Mouse (Mus musculus): ENCODE measurements around the gene Olfr689. TPM values are rescaled to one million over a fixed set of nuclear protein-coding genes. Genes with fewer than 3 reads are reported as not detected.

Olfr689 gene
- polyA plus RNA-seq, 1 experiment from 2014 or later = not detected

DNA sequence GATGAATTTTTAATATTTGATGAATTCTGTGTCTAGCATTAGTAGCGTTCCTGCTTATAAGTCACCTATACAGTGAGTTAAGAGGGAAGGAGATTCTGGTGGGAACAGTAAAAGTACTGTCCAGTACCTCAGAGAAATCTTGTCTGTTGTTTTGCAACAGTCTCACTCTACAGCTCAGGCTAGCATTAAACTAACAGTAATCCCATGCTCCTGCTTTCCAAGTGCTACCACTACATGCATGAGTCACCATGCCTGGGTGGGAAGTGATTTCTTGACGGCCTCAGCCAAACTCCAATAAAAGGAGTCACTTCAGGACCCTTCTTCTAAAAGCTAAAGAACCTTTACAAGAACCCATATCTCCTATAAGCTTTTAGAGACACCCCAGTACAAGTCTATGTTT is 50.7 kb downstream of the Olfr689 start:
- no peak overlapping the region for H3K27ac ChIP-seq (ENCODE audit: low read length)
- H3K36me3 ChIP-seq (ENCODE audit: control insufficient read depth, insufficient read depth, low read length) = no peaks in the 10 kb centered on the region
- WGBS = 89% methylated on average over 2 of the region's 2 CpGs
- H3K4me3 ChIP-seq (replicated peaks; ENCODE audit: low read length) = no peak overlapping the region
- no peaks in the 10 kb centered on the region for H3K9me3 ChIP-seq (replicated peaks; ENCODE audit: control insufficient read depth, low read length)
- no peaks in the 10 kb centered on the region for H3K27me3 ChIP-seq (ENCODE audit: control insufficient read depth, insufficient read depth, low read length)
- ATAC-seq (ENCODE audit: insufficient read depth, low FRiP score) = no peak
- no peaks in the 10 kb centered on the region for H3K4me1 ChIP-seq (ENCODE audit: control insufficient read depth, insufficient read depth, low read length)
- H3K4me2 ChIP-seq (ENCODE audit: low read depth, low read length) = no peak overlapping the region
- no peak overlapping the region for H3K9ac ChIP-seq (ENCODE audit: low read length)

DNA sequence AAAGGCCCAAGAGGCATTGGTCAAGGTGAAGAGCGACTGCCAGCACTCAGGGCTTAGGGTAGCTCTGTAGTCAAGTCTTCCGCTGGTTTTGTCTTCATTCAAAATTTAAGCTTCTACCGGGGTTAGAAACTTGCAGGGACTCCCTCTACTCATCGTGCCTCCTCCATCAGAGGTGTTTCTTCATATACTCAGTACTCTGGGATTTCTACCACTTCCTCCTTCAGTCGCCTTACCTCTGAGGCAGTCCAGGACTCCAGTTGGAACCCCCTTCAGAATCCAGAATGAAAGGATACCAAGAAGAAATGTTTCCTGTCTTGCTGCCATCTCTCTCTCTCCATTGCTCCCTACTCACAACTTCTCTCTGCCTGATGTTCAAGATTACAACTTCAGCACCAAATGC is 56.3 kb downstream of the Olfr689 start:
- 83% methylated on average over 5 of the region's 5 CpGs for WGBS
- ATAC-seq (ENCODE audit: insufficient read depth, low FRiP score) = no peak
- Histone ChIP-seq H3K27ac (ENCODE audit: low read length) (no peak overlapping the region), H3K4me2 (ENCODE audit: low read depth, low read length) (no peak overlapping the region), H3K4me3 (replicated peaks; ENCODE audit: low read length) (no peak overlapping the region), H3K27me3 (ENCODE audit: control insufficient read depth, insufficient read depth, low read length) (no peaks in the 10 kb centered on the region), H3K4me1 (ENCODE audit: control insufficient read depth, insufficient read depth, low read length) (no peaks in the 10 kb centered on the region), H3K9ac (ENCODE audit: low read length) (no peak overlapping the region), H3K9me3 (replicated peaks; ENCODE audit: control insufficient read depth, low read length) (no peaks in the 10 kb centered on the region), H3K36me3 (ENCODE audit: control insufficient read depth, insufficient read depth, low read length) (no peaks in the 10 kb centered on the region)

GRCm38 (mm10) chr7:105367930-105368329 is 57.0 kb downstream of the Olfr689 start, which contains the start of gene Olfr692:
TSS of gene Olfr692 (plus strand) at chr7:105368230.
- WGBS = 93% methylated on average over 1 of the region's 1 CpGs
- Histone ChIP-seq H3K4me1 (ENCODE audit: control insufficient read depth, insufficient read depth, low read length) (no peaks in the 10 kb centered on the region), H3K27me3 (ENCODE audit: control insufficient read depth, insufficient read depth, low read length) (no peaks in the 10 kb centered on the region), H3K27ac (ENCODE audit: low read length) (no peak within 1 kb of the TSS), H3K9me3 (replicated peaks; ENCODE audit: control insufficient read depth, low read length) (no peaks in the 10 kb centered on the region), H3K4me2 (ENCODE audit: low read depth, low read length) (no peak within 1 kb of the TSS), H3K9ac (ENCODE audit: low read length) (no peak within 1 kb of the TSS), H3K4me3 (replicated peaks; ENCODE audit: low read length) (no peak within 1 kb of the TSS), H3K36me3 (ENCODE audit: control insufficient read depth, insufficient read depth, low read length) (no peaks in the 10 kb centered on the region)
- no peak for ATAC-seq (ENCODE audit: insufficient read depth, low FRiP score)

GRCm38 (mm10) chr7:105368521-105368920 is 57.6 kb downstream of the Olfr689 start:
- 92% methylated on average over 4 of the region's 4 CpGs for WGBS
- Histone ChIP-seq H3K27me3 (ENCODE audit: control insufficient read depth, insufficient read depth, low read length) (no peaks in the 10 kb centered on the region), H3K4me1 (ENCODE audit: control insufficient read depth, insufficient read depth, low read length) (no peaks in the 10 kb centered on the region), H3K4me2 (ENCODE audit: low read depth, low read length) (no peak overlapping the region), H3K9ac (ENCODE audit: low read length) (no peak overlapping the region), H3K36me3 (ENCODE audit: control insufficient read depth, insufficient read depth, low read length) (no peaks in the 10 kb centered on the region), H3K27ac (ENCODE audit: low read length) (no peak overlapping the region), H3K9me3 (replicated peaks; ENCODE audit: control insufficient read depth, low read length) (no peaks in the 10 kb centered on the region), H3K4me3 (replicated peaks; ENCODE audit: low read length) (no peak overlapping the region)
- no peak for ATAC-seq (ENCODE audit: insufficient read depth, low FRiP score)

Other genes with a start within 250 kb of the Olfr689 start
- gene Olfr678, start 246.7 kb upstream of the Olfr689 start, polyA plus RNA-seq (2015; fragmentation: Nextera tagmentation; extraction: Ambion mirVana) = not detected in 2 replicates
- not detected in 2 replicates for gene Olfr679, start 230.0 kb upstream of the Olfr689 start, polyA plus RNA-seq (2015; fragmentation: Nextera tagmentation; extraction: Ambion mirVana)
- gene Olfr680-ps1, start 218.3 kb upstream of the Olfr689 start, polyA plus RNA-seq (2015; fragmentation: Nextera tagmentation; extraction: Ambion mirVana) = not detected in 2 replicates
- not detected in 2 replicates for gene Olfr681, start 194.3 kb upstream of the Olfr689 start, polyA plus RNA-seq (2015; fragmentation: Nextera tagmentation; extraction: Ambion mirVana)
- gene Olfr683, start 164.2 kb upstream of the Olfr689 start, polyA plus RNA-seq (2015; fragmentation: Nextera tagmentation; extraction: Ambion mirVana) = not detected in 2 replicates
- not detected in 2 replicates for gene Olfr684, start 147.5 kb upstream of the Olfr689 start, polyA plus RNA-seq (2015; fragmentation: Nextera tagmentation; extraction: Ambion mirVana)
- gene Olfr685, start 125.2 kb upstream of the Olfr689 start, polyA plus RNA-seq (2015; fragmentation: Nextera tagmentation; extraction: Ambion mirVana) = not detected in 2 replicates
- gene Olfr686, start 103.7 kb upstream of the Olfr689 start, polyA plus RNA-seq (2015; fragmentation: Nextera tagmentation; extraction: Ambion mirVana) = not detected in 2 replicates
- not detected in 2 replicates for gene Olfr688, start 23.1 kb upstream of the Olfr689 start, polyA plus RNA-seq (2015; fragmentation: Nextera tagmentation; extraction: Ambion mirVana)
- not detected in 2 replicates for gene Olfr690, start 22.9 kb downstream of the Olfr689 start, polyA plus RNA-seq (2015; fragmentation: Nextera tagmentation; extraction: Ambion mirVana)
- gene Olfr691, start 31.1 kb downstream of the Olfr689 start, polyA plus RNA-seq (2015; fragmentation: Nextera tagmentation; extraction: Ambion mirVana) = not detected in 2 replicates
- not detected in 2 replicates for gene Olfr692, start 57.1 kb downstream of the Olfr689 start, polyA plus RNA-seq (2015; fragmentation: Nextera tagmentation; extraction: Ambion mirVana)
- gene Gm5901, start 63.9 kb downstream of the Olfr689 start, polyA plus RNA-seq (2015; fragmentation: Nextera tagmentation; extraction: Ambion mirVana) = not detected in 2 replicates
- 40.1 and 44.0 TPM in 2 replicates for gene Fam160a2, start 88.9 kb downstream of the Olfr689 start, polyA plus RNA-seq (2015; fragmentation: Nextera tagmentation; extraction: Ambion mirVana)
- not detected in 2 replicates for gene Cnga4, start 93.4 kb downstream of the Olfr689 start, polyA plus RNA-seq (2015; fragmentation: Nextera tagmentation; extraction: Ambion mirVana)
- gene Cckbr, start 114.6 kb downstream of the Olfr689 start, polyA plus RNA-seq (2015; fragmentation: Nextera tagmentation; extraction: Ambion mirVana) = 1.1 and 1.3 TPM in 2 replicates
- 118 and 135 TPM in 2 replicates for gene Cavin3, start 171.1 kb downstream of the Olfr689 start, polyA plus RNA-seq (2015; fragmentation: Nextera tagmentation; extraction: Ambion mirVana)
- 43.3 and 48.7 TPM in 2 replicates for gene Smpd1, start 243.2 kb downstream of the Olfr689 start, polyA plus RNA-seq (2015; fragmentation: Nextera tagmentation; extraction: Ambion mirVana)

Measured in stomach, embryonic 16.5 days (tissue).